ENCODE assay signal across 8 mouse cellular contexts in genomic region chr6:52418451-52419170, GRCm38 (mm10).
DNase-seq lines count a peak whose midpoint lies in the region; ATAC-seq lines count a peak whose summit lies in the region.

No protein-coding gene starts in this region.

- peaks cover 3% of the 10 kb centered on the region; the same call in 1 of the 2 replicates for H3K4me1 ChIP-seq in heart, embryonic 10.5 days
- H3K4me1 ChIP-seq in kidney, embryonic 16.5 days (ENCODE audit: insufficient read depth, low read length), result peaks cover 13% of the 10 kb centered on the region; the same call in 1 of the 2 replicates
- peaks cover 17% of the 10 kb centered on the region for H3K4me1 ChIP-seq in forebrain, embryonic 15.5 days

- peak; percentile 93 for DNase-seq in heart, adult 11 months
- DNase-seq in heart, embryonic 10.5 days (ENCODE audit: low spot score), result no peak
- peak; percentile 81 for DNase-seq in gastrocnemius, postnatal 14 days
- peak; percentile 36 for DNase-seq in neural tube, embryonic 10.5 days (ENCODE audit: extremely low spot score, low spot score)
- DNase-seq in layer of hippocampus, adult 9-10 months (ENCODE audit: low spot score), result no peak
- DNase-seq in cerebellum, adult 18-20 months, result no peak

- no peaks in the 10 kb centered on the region for H3K9me3 ChIP-seq in heart, embryonic 10.5 days
- peaks cover 4% of the 10 kb centered on the region; the same call in 1 of the 2 replicates for H3K9me3 ChIP-seq in kidney, embryonic 16.5 days (ENCODE audit: low read length)
- H3K9me3 ChIP-seq in forebrain, embryonic 15.5 days, result no peaks in the 10 kb centered on the region

- H3K36me3 ChIP-seq in heart, embryonic 10.5 days, result no peaks in the 10 kb centered on the region
- no peaks in the 10 kb centered on the region for H3K36me3 ChIP-seq in kidney, embryonic 16.5 days (ENCODE audit: insufficient read depth, low read length)
- H3K36me3 ChIP-seq in forebrain, embryonic 15.5 days, result no peaks in the 10 kb centered on the region

- H3K4me2 ChIP-seq in kidney, embryonic 16.5 days (replicated peaks; ENCODE audit: low read depth, low read length), result no peak overlapping the region
- no peak overlapping the region for H3K4me2 ChIP-seq in forebrain, embryonic 15.5 days (replicated peaks)

- no peaks in the 10 kb centered on the region for H3K27me3 ChIP-seq in heart, embryonic 10.5 days (ENCODE audit: insufficient read depth, poor library complexity, severe bottlenecking)
- H3K27me3 ChIP-seq in kidney, embryonic 16.5 days (ENCODE audit: insufficient read depth, low read length), result no peaks in the 10 kb centered on the region
- peaks cover 3% of the 10 kb centered on the region; the same call in 1 of the 2 replicates for H3K27me3 ChIP-seq in forebrain, embryonic 15.5 days

- WGBS in heart, embryonic 10.5 days, result 55% methylated on average over 12 of the region's 12 CpGs
- WGBS in kidney, embryonic 16.5 days, result 25% methylated on average over 12 of the region's 12 CpGs
- 34% methylated on average over 12 of the region's 12 CpGs for WGBS in forebrain, embryonic 15.5 days

- ATAC-seq in kidney, embryonic 16.5 days (ENCODE audit: low FRiP score, low TSS enrichment), result peak; percentile 63; the same call in 1 of the 2 replicates
- ATAC-seq in forebrain, embryonic 15.5 days (replicated peaks), result no peak

- H3K4me3 ChIP-seq in heart, embryonic 10.5 days, result no peak overlapping the region
- H3K4me3 ChIP-seq in kidney, embryonic 16.5 days (ENCODE audit: low read length), result no peak overlapping the region
- no peak overlapping the region for H3K4me3 ChIP-seq in forebrain, embryonic 15.5 days

- no peak overlapping the region for H3K9ac ChIP-seq in kidney, embryonic 16.5 days (replicated peaks; ENCODE audit: low read length)
- H3K9ac ChIP-seq in forebrain, embryonic 15.5 days (replicated peaks), result no peak overlapping the region

- no peak overlapping the region for H3K27ac ChIP-seq in heart, embryonic 10.5 days
- peak overlapping the region; percentile 21; the same call in 1 of the 2 replicates for H3K27ac ChIP-seq in kidney, embryonic 16.5 days (ENCODE audit: low read length)
- H3K27ac ChIP-seq in forebrain, embryonic 15.5 days (replicated peaks), result no peak overlapping the region

- intact Hi-C loops in gastrocnemius, postnatal 14 days (cut with DNase I; ENCODE audit: low total_unique reads), result no loop called here

Comparison
In these comparisons a context has a peak if more than half of its experiments do, and no peak if none do; other contexts are left out.
1. DNase-seq: peak in heart, adult 11 months (single experiment), gastrocnemius, postnatal 14 days (single experiment) and neural tube, embryonic 10.5 days (single experiment); none in heart, embryonic 10.5 days (single experiment), layer of hippocampus, adult 9-10 months (single experiment) and cerebellum, adult 18-20 months (0 of 2).